Comparison of ENCODE assay signal across 10 mouse cellular contexts in genomic region chr2:59346443-59346842, GRCm38 (mm10).
DNase-seq lines count a peak whose midpoint lies in the region; ATAC-seq and TF ChIP-seq lines count a peak whose summit lies in the region.
"Had no signal": no experiment of that assay in that cellular context is flagged by ENCODE, and none has a peak within 500 bp of the region (broad histone marks: within the 10 kb centered on the region; RNA-seq: fewer than 3 reads in every experiment).

No protein-coding gene starts in this region.

- no peak overlapping the region for H3K9ac ChIP-seq in hindbrain, postnatal 0 days (replicated peaks; ENCODE audit: low read length)
- H3K9ac ChIP-seq in hindbrain, embryonic 13.5 days: no peak overlapping the region
- H3K9ac ChIP-seq in intestine, embryonic 16.5 days (ENCODE audit: low read depth, low read length): no peak overlapping the region
- no peak overlapping the region for H3K9ac ChIP-seq in midbrain, embryonic 15.5 days
- no peak overlapping the region for H3K9ac ChIP-seq in midbrain, embryonic 14.5 days (replicated peaks; ENCODE audit: low read length)

- no peak overlapping the region for H3K4me2 ChIP-seq in hindbrain, postnatal 0 days (ENCODE audit: low read depth, low read length)
- no peak overlapping the region for H3K4me2 ChIP-seq in hindbrain, embryonic 13.5 days
- no peak overlapping the region for H3K4me2 ChIP-seq in intestine, embryonic 16.5 days (ENCODE audit: low read depth, low read length)
- H3K4me2 ChIP-seq in midbrain, embryonic 15.5 days: no peak overlapping the region
- no peak overlapping the region for H3K4me2 ChIP-seq in midbrain, embryonic 14.5 days (ENCODE audit: low read length)

- no peak overlapping the region for H3K4me3 ChIP-seq in hindbrain, postnatal 0 days (ENCODE audit: low read length)
- H3K4me3 ChIP-seq in hindbrain, embryonic 13.5 days: no peak overlapping the region
- H3K4me3 ChIP-seq in intestine, embryonic 16.5 days (ENCODE audit: low read length): no peak overlapping the region
- H3K4me3 ChIP-seq in midbrain, embryonic 15.5 days: no peak overlapping the region
- no peak overlapping the region for H3K4me3 ChIP-seq in midbrain, embryonic 14.5 days (replicated peaks; ENCODE audit: low read depth, low read length)
- H3K4me3 ChIP-seq: erythroblast, embryonic 14.5 days had no signal

- H3K9me3 ChIP-seq in hindbrain, postnatal 0 days (ENCODE audit: low read length): no peaks in the 10 kb centered on the region
- H3K9me3 ChIP-seq in hindbrain, embryonic 13.5 days: no peaks in the 10 kb centered on the region
- H3K9me3 ChIP-seq in intestine, embryonic 16.5 days (ENCODE audit: control insufficient read depth, low read length): 0 out of 2 replicates have a peak, but pooled peaks cover 4% of the 10 kb centered on the region
- H3K9me3 ChIP-seq in midbrain, embryonic 15.5 days: no peaks in the 10 kb centered on the region
- no peaks in the 10 kb centered on the region for H3K9me3 ChIP-seq in midbrain, embryonic 14.5 days (ENCODE audit: control insufficient read depth, low read length)

- H3K36me3 ChIP-seq in hindbrain, postnatal 0 days (ENCODE audit: insufficient read depth, low read length): peaks cover 38% of the 10 kb centered on the region
- H3K36me3 ChIP-seq in hindbrain, embryonic 13.5 days: peaks cover 59% of the 10 kb centered on the region
- H3K36me3 ChIP-seq in intestine, embryonic 16.5 days (ENCODE audit: control insufficient read depth, insufficient read depth, low read length): peaks cover 4% of the 10 kb centered on the region
- H3K36me3 ChIP-seq in midbrain, embryonic 15.5 days (replicated peaks): peaks cover 10% of the 10 kb centered on the region; the same call in 1 of the 2 replicates
- peaks cover 35% of the 10 kb centered on the region for H3K36me3 ChIP-seq in midbrain, embryonic 14.5 days (ENCODE audit: control insufficient read depth, insufficient read depth, low read length)

- H3K27ac ChIP-seq in hindbrain, postnatal 0 days: no peak overlapping the region
- H3K27ac ChIP-seq in hindbrain, embryonic 13.5 days: no peak overlapping the region
- H3K27ac ChIP-seq in intestine, embryonic 16.5 days (ENCODE audit: low read length): no peak overlapping the region
- H3K27ac ChIP-seq in midbrain, embryonic 15.5 days: no peak overlapping the region
- no peak overlapping the region for H3K27ac ChIP-seq in midbrain, embryonic 14.5 days (replicated peaks; ENCODE audit: low read depth, low read length)

- 0 out of 2 replicates have a peak, but pooled peaks have one; percentile 31 for ATAC-seq in hindbrain, postnatal 0 days
- no peak for ATAC-seq in hindbrain, embryonic 13.5 days (ENCODE audit: low FRiP score)
- ATAC-seq in intestine, embryonic 16.5 days: no peak
- no peak for ATAC-seq in midbrain, embryonic 15.5 days (replicated peaks)
- ATAC-seq in midbrain, embryonic 14.5 days (ENCODE audit: low FRiP score, low TSS enrichment): no peak
- ATAC-seq: Patski had no signal

- no peak for DNase-seq in hindbrain, postnatal 0 days (ENCODE audit: low spot score)
- DNase-seq in R1 (ENCODE audit: low read depth, low spot score): peak; percentile 54
- DNase-seq in cerebellum, postnatal 10 days: peak; percentile 26 to 34
- DNase-seq in layer of hippocampus, postnatal 10 days (ENCODE audit: low spot score in 2 of 2): peak; percentile 44 to 52
- no peak for DNase-seq in midbrain, embryonic 14.5 days

- TF ChIP-seq CTCF in hindbrain, postnatal 0 days (IDR thresholded peaks at IDR 0.05; ENCODE audit: low read depth): no peak

- no peaks in the 10 kb centered on the region for H3K4me1 ChIP-seq in hindbrain, postnatal 0 days (ENCODE audit: insufficient read depth, low read length)
- peaks cover 18% of the 10 kb centered on the region for H3K4me1 ChIP-seq in hindbrain, embryonic 13.5 days (replicated peaks)
- H3K4me1 ChIP-seq in intestine, embryonic 16.5 days (ENCODE audit: control insufficient read depth, insufficient read depth, low read length): peaks cover 15% of the 10 kb centered on the region
- peaks cover 3% of the 10 kb centered on the region for H3K4me1 ChIP-seq in midbrain, embryonic 15.5 days
- no peaks in the 10 kb centered on the region for H3K4me1 ChIP-seq in midbrain, embryonic 14.5 days (ENCODE audit: control insufficient read depth, insufficient read depth, low read length)

- WGBS in hindbrain, postnatal 0 days: 55% methylated on average over 12 of the region's 12 CpGs
- WGBS in hindbrain, embryonic 13.5 days: 76% methylated on average over 12 of the region's 12 CpGs
- 71% methylated on average over 12 of the region's 12 CpGs for WGBS in intestine, embryonic 16.5 days
- 87% methylated on average over 12 of the region's 12 CpGs for WGBS in midbrain, embryonic 15.5 days
- WGBS in midbrain, embryonic 14.5 days: 84% methylated on average over 12 of the region's 12 CpGs

- H3K27me3 ChIP-seq in hindbrain, postnatal 0 days (ENCODE audit: insufficient read depth, low read length): no peaks in the 10 kb centered on the region
- no peaks in the 10 kb centered on the region for H3K27me3 ChIP-seq in hindbrain, embryonic 13.5 days
- H3K27me3 ChIP-seq in intestine, embryonic 16.5 days (replicated peaks; ENCODE audit: control insufficient read depth, insufficient read depth, low read length): no peaks in the 10 kb centered on the region
- no peaks in the 10 kb centered on the region for H3K27me3 ChIP-seq in midbrain, embryonic 15.5 days (replicated peaks)
- H3K27me3 ChIP-seq in midbrain, embryonic 14.5 days (ENCODE audit: control insufficient read depth, insufficient read depth, low read length): no peaks in the 10 kb centered on the region
- H3K27me3 ChIP-seq: Patski had no signal

Comparison
In these comparisons a context has a peak if more than half of its experiments do, and no peak if none do; other contexts are left out.
1. DNase-seq: peak in R1 (single experiment), cerebellum, postnatal 10 days (2 of 2) and layer of hippocampus, postnatal 10 days (2 of 2); none in hindbrain, postnatal 0 days (single experiment) and midbrain, embryonic 14.5 days (single experiment).